Mouse (Mus musculus) heart, adult 9 months (tissue): ENCODE results near the gene Zbtb12.

ENCODE experiments used
- DNase-seq, 2 experiments: peaks; one replicate each; pipeline ENCODE4 v3.0.0; 2022; ENCODE audit warnings: low spot score in 2 of 2

The Zbtb12 gene

DNA sequence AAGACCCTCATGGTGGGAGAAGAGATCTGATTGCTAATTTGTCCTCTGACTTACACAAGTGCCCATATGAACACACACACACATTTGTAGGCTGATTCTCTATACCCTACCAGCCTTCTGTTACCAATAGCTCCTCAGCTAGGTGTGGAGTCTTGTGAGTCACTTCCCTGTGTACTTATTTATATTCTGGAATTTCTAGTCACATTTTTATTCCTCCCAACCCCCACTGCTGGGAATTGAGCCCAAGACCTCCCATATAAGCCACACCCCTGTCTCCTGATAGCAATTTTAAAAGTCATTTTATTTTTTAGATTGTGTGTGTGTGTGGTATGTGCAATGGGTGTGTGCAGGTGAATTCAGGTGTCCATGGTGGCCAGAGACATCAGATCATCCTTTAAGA lies 65.1 kb downstream of the Zbtb12 start:
- no peak for DNase-seq
